Mouse (Mus musculus) hindbrain, embryonic 15.5 days (tissue): ENCODE data around the gene Kat5. TPM values are rescaled to one million over a fixed set of nuclear protein-coding genes. Genes with fewer than 3 reads are reported as not detected.
A peak's percentile ranks its signal among the peaks of the same experiment; 100 is the strongest.

Source experiments
- ATAC-seq: fragments of 200-750 bp; cut with Nextera tagmentation; 2 replicates; pipeline ENCODE4 v1.8.0; 2017; ENCODE audit warnings: low read depth, moderate number of reproducible peaks, moderate TSS enrichment; ENCODE audit not compliant: low FRiP score
- H3K27ac ChIP-seq: fragments of 300-500 bp; sonication (generic); replicated peaks from 2 replicates; pipeline ENCODE4 v1.5.1; 2015; ENCODE audit warnings: mild to moderate bottlenecking, inconsistent platforms
- H3K27me3 ChIP-seq: fragments of 300-500 bp; sonication (generic); 2 replicates; pipeline ENCODE4 v1.6.1; 2015; ENCODE audit warnings: control low read depth, inconsistent platforms
- H3K36me3 ChIP-seq: fragments of 300-500 bp; sonication (generic); 2 replicates; pipeline ENCODE4 v1.6.1; 2015; ENCODE audit warnings: control low read depth, inconsistent platforms
- H3K4me1 ChIP-seq: fragments of 300-500 bp; sonication (generic); replicated peaks from 2 replicates; pipeline ENCODE4 v1.6.1; 2015; ENCODE audit warnings: control low read depth, inconsistent platforms
- H3K4me2 ChIP-seq: fragments of 300-500 bp; sonication (generic); 2 replicates; pipeline ENCODE4 v1.6.1; 2015; ENCODE audit warnings: moderate library complexity, mild to moderate bottlenecking, inconsistent platforms
- H3K4me3 ChIP-seq: fragments of 300-500 bp; sonication (generic); 2 replicates; pipeline ENCODE4 v1.5.1; 2015; ENCODE audit warnings: mild to moderate bottlenecking, inconsistent platforms
- H3K9ac ChIP-seq: fragments of 300-500 bp; sonication (generic); 2 replicates; pipeline ENCODE4 v1.6.1; 2015; ENCODE audit warnings: inconsistent platforms
- H3K9me3 ChIP-seq: fragments of 300-500 bp; sonication (generic); 2 replicates; pipeline ENCODE4 v1.6.1; 2016; ENCODE audit warnings: control low read depth, inconsistent platforms
- WGBS: fragments of 180-500 bp; shearing (Covaris S2); methylation state at CpG from one replicate; pipeline ENCODE4 v1.1.7; 2015; 5-methylcytosine and 5-hydroxymethylcytosine counted together
- polyA plus RNA-seq: library from polyadenylated mRNA; unstranded; fragments of >200 nt; fragmentation: Nextera tagmentation; extraction: Ambion mirVana; gene quantifications from 2 replicates; pipeline ENCODE4 v1.2.1, GENCODE M21; 2015

The Kat5 gene
- polyA plus RNA-seq, 1 experiment from 2014 or later: 69.2 TPM

DNA sequence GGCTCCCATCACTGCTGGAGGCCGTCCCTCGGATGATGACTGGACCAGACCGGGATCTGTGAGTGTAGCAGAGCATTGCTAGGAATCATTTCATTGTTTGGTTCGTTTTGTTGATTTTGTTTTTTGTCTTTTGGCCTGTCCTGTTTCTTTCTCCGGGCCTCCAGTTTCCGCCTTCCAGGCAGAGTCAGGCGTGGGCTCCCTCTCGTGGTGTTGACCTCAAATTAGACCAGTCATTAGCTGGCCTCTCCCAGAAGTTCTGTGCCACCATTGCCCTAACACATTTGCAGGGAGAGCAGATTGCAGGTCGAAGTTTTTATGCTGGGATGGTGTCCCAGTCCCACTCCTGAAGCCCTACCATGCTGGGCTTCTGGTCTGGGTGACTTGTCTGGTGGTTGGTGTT, 20.9 kb downstream of the Kat5 start:
- Histone ChIP-seq H3K36me3 (no peaks in the 10 kb centered on the region), H3K27ac (no peak overlapping the region), H3K27me3 (no peaks in the 10 kb centered on the region), H3K9me3 (no peaks in the 10 kb centered on the region), H3K4me2 (no peak overlapping the region), H3K9ac (no peak overlapping the region), H3K4me1 (no peaks in the 10 kb centered on the region), H3K4me3 (no peak overlapping the region)
- ATAC-seq: no peak
- 79% methylated on average over 9 of the region's 9 CpGs for WGBS

DNA sequence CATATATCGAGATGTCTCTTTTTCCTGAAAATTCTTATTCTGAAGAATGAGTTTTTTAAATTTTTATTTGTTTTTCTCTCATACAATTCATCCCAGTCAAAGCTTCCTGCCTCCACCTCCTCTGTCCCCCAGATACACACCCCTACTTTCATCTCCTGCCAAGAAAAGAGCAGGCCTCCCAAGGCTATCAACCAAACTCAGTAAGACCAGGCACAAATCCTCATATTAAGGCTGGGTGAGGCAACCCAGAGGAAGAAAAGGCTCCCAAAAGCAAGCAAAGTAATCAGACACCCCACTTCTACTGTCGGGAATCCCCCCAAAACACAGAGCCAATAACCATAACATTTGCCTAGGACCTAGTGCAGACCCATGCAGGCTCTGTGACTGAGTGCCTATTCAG, 28.0 kb downstream of the Kat5 start:
- Histone ChIP-seq H3K27me3 (no peaks in the 10 kb centered on the region), H3K4me2 (no peak overlapping the region)
- WGBS: 81% methylated on average over 2 of the region's 2 CpGs

DNA sequence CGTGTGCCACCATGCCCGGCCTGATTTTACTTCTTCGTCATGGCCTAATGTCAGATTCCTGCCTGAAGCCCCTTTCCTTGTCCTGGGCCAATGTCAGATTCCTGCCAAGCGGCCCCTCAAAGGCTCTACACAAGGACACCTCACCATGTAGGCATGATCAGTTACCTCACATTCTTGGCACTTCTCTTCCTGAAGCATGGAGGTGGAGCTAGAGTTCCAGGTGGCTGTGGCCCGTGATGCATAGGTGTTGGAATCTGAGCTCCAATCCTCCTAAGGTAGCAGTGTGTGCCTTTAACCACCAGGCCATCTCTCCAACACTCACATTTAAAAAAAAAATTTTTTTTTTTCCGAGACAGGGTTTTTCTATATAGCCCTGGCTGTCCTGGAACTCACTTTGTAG, 29.3 kb downstream of the Kat5 start:
- no peak for ATAC-seq
- Histone ChIP-seq H3K9ac (no peak overlapping the region), H3K9me3 (no peaks in the 10 kb centered on the region), H3K4me3 (no peak overlapping the region), H3K36me3 (no peaks in the 10 kb centered on the region), H3K4me2 (no peak overlapping the region), H3K4me1 (no peaks in the 10 kb centered on the region), H3K27me3 (no peaks in the 10 kb centered on the region), H3K27ac (no peak overlapping the region)
- WGBS: 90% methylated on average over 6 of the region's 6 CpGs

More for the DNA sequence above, 28.0 kb downstream of the Kat5 start:
- Histone ChIP-seq H3K9me3 (no peaks in the 10 kb centered on the region), H3K4me3 (no peak overlapping the region), H3K36me3 (no peaks in the 10 kb centered on the region), H3K9ac (no peak overlapping the region), H3K4me1 (no peaks in the 10 kb centered on the region), H3K27ac (no peak overlapping the region)
- no peak for ATAC-seq

DNA sequence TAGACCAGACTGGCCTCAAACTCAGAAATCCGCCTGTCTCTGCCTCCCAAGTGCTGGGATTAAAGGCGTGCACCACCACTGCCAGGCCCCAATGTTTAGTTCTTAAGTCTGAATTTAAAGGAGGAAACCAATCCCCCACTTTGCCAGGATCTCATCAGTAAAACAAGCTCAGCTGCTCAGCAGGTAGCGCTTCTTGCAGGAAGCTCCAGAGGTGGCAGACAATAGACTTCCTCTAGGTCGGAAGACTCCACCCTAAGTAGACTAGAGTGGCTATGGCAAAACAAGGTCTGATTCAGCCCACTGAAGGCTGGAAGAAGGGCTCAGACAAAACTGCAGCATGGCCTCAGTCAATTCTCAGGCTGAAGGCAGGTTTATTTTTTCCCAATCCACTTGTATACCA, 30.1 kb downstream of the Kat5 start:
- H3K4me1 ChIP-seq: no peaks in the 10 kb centered on the region
- WGBS: 74% methylated on average over 4 of the region's 4 CpGs
- H3K4me2 ChIP-seq: no peak overlapping the region
- ATAC-seq: no peak
- no peaks in the 10 kb centered on the region for H3K27me3 ChIP-seq
- H3K9ac ChIP-seq: no peak overlapping the region
- no peaks in the 10 kb centered on the region for H3K9me3 ChIP-seq
- H3K36me3 ChIP-seq: no peaks in the 10 kb centered on the region
- no peak overlapping the region for H3K27ac ChIP-seq
- H3K4me3 ChIP-seq: no peak overlapping the region

DNA sequence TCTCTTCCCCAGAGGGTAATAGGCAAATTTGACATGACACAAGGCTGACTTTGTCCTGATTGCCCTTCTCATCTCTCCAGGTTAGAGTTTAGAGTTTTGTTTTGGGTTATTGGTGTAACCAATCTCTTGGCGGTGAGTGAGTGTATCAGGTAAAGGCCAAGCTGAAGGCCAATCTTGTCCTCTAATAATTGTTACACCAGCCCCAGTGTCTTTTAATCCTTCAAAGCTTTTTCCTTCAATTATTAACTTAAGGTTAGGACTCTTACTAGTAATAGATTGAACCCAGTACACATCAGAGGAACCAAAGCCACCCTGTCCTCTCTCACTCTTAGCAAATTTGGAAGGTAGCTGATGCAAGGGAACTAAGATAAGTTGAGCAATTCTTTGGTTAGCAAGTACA, 34.7 kb downstream of the Kat5 start:
- 84% methylated on average over 1 of the region's 1 CpGs for WGBS
- Histone ChIP-seq H3K4me3 (no peak overlapping the region), H3K9ac (no peak overlapping the region), H3K4me2 (no peak overlapping the region), H3K27me3 (no peaks in the 10 kb centered on the region), H3K4me1 (no peaks in the 10 kb centered on the region), H3K9me3 (no peaks in the 10 kb centered on the region), H3K27ac (no peak overlapping the region), H3K36me3 (peaks cover 7% of the 10 kb centered on the region; the same call in 1 of the 2 replicates)
- ATAC-seq: no peak

DNA sequence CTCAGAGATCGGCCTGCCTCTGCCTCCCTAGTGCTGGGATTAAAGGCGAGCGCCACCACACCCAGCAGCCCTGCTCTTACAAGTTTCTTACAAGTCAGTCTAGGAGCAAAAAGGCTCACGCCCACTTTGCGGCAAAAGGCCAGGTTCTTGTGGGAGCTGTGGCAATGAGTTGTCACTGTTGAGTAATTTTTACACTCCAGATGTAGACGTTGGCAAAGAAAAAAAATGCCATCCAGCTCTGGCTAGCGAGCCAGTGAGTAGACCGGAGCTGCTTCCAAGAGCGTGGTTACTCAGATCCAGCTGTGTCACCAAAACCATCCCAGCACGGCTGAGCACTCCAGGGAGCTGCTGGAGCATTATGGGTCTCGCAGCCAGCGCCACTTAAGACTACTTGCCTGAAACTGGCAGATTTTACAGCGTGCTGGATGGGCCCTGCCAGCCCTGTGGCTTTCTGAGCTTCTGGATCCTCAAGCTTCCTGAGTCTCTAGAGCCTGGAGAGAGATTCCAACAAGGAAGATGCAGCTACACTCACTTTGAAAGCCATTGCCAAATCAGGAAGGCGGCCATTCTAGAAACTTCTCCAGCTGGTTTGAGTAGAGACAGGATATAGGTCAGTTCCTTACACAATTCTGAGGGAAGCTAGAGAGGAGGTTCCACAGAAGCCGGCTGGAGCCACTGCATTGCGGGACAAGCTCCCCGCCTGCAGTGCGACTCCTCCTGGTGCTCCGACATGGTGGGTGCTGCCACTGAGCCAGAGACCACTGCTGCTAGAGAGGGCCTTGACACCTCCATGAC, 37.5 kb downstream of the Kat5 start:
- Histone ChIP-seq H3K9ac (no peak overlapping the region), H3K9me3 (no peaks in the 10 kb centered on the region), H3K4me3 (no peak overlapping the region), H3K4me1 (peaks cover 11% of the 10 kb centered on the region), H3K4me2 (no peak overlapping the region), H3K36me3 (peaks cover 12% of the 10 kb centered on the region; the same call in 1 of the 2 replicates), H3K27ac (no peak overlapping the region), H3K27me3 (no peaks in the 10 kb centered on the region)
- WGBS: 85% methylated on average over 19 of the region's 19 CpGs
- no peak for ATAC-seq

DNA sequence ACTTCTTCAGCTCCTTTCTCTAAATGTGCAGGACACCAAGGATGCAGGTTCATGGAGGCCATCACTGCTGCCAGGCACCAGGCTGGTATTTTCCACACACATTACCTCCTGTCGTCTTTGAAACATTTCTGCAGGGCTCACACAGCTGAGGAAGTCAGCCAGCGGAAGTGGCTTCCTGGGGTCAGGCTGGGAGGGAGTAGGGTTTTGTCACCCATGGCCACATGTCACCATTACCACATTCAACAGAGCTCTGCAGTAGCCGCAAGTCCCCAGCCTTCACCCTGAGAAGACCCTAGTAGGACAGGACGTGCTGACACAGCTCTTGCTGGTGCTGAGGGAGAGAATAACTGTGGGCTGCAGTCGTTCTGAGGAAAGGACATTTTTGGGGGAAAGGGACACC, 38.2 kb downstream of the Kat5 start:
- no peak overlapping the region for H3K4me3 ChIP-seq
- H3K9me3 ChIP-seq: no peaks in the 10 kb centered on the region
- H3K27ac ChIP-seq: no peak overlapping the region
- WGBS: 78% methylated on average over 5 of the region's 5 CpGs
- no peaks in the 10 kb centered on the region for H3K27me3 ChIP-seq
- H3K4me2 ChIP-seq: no peak overlapping the region
- peaks cover 12% of the 10 kb centered on the region; the same call in 1 of the 2 replicates for H3K36me3 ChIP-seq
- peaks cover 17% of the 10 kb centered on the region for H3K4me1 ChIP-seq
- ATAC-seq: no peak
- no peak overlapping the region for H3K9ac ChIP-seq

DNA sequence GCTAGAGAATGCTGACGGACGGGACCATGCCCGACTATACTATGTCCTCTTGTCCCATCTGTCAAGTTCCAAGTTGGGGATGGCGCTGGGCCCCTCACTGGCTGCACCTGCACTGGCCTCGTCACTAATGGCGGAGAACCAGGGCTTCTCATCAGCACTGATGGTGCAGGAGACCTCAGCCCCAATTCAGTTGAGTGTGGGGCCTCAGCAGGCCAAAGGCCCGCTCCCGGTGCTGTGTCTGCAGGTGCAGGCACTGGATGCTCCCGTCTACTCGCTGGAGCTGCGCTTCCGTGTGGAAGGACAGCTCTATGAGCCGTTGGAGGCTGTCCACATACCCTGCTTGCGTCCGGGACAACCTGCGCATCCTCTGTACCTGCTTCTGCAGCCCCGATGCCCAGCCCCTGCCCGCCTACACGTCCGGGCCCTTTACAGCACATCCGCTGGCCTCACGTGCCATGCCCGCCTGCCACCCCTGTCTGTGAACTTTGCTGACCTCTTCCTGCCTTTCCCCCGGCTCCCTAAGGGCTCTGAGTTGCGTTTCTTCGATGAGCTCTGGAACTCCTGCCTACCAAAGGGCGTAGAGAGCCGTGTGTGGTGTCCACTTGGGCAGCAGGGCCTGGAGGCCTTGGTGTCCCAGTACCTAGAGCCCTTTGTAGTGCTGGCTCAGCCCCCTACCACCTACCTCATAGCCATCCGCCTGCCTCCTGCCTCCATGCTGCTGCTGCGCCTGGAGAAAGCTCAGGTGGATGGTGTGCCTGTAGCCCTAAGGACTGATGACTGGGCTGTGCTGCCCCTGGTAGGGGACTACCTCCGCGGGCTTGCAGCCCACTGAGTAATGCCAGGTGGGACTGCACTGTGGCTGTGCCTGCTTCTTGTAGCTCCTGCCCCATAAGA, 39.4 kb downstream of the Kat5 start:
- Histone ChIP-seq H3K4me3 (no peak overlapping the region), H3K4me2 (no peak overlapping the region), H3K27me3 (peaks cover 9% of the 10 kb centered on the region), H3K9me3 (no peaks in the 10 kb centered on the region), H3K27ac (no peak overlapping the region), H3K36me3 (peaks cover 12% of the 10 kb centered on the region; the same call in 1 of the 2 replicates), H3K4me1 (peaks cover 19% of the 10 kb centered on the region), H3K9ac (no peak overlapping the region)
- no peak for ATAC-seq
- WGBS: 90% methylated on average over 32 of the region's 32 CpGs

DNA sequence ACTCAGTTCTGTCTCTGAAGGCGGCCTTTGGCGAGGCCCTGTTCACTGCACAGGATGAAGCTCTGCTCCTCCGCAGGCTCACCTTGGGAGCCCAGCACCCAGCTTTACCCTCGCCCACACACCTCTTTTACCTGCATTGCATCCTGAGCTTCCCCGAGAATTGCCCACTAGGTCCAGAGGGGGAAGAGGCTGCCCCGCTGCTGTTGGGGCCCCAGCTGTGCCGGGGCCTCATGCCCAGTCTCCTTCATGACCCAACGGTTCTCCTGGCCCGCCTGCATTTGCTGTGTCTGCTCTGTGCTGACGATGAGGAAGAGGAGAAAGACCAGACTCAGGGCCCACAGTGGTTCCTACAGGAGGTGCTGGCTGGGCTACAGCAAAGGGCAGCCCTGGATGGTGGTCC, 40.5 kb downstream of the Kat5 start:
- Histone ChIP-seq H3K4me3 (no peak overlapping the region), H3K4me1 (peaks cover 19% of the 10 kb centered on the region), H3K9ac (no peak overlapping the region)

DNA sequence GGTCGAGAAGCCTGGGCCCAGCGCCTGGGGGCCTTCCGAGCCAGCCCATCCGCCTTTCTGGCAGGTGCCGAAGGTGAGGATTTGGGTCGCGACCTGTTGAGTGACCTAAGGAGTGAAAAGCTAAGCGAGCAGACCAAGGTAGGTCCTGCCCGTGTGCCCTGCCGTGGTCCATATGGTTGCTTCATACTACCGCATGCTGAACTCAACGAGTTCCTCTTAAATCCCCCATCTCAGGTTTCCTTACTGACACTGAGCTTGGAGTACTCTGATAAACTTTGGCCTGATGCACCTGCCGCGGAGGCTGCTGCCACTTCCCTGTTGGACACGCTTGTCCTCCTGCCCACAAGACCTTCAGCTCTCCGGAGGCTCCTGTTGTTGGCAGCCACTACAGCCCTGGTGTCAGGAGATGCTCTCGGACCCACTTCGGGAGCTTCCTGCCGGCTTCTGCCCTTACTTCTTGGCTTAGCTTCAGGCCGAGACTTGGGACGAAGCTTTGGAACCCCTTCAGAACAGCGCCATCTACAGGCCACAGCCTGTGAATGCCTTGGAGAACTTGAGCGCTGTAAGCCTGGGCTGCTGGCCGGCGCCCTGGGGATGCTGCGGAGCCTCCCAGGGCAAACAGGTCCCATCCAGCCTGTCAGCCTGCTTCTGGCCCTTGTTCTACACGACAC, 41.4 kb downstream of the Kat5 start:
- WGBS: 8% methylated on average over 27 of the region's 27 CpGs
- peak overlapping the region; percentile 82 for H3K4me3 ChIP-seq
- peaks cover 19% of the 10 kb centered on the region for H3K4me1 ChIP-seq
- peak overlapping the region; percentile 79 for H3K9ac ChIP-seq
- peaks cover 23% of the 10 kb centered on the region for H3K27me3 ChIP-seq
- peaks cover 12% of the 10 kb centered on the region; the same call in 1 of the 2 replicates for H3K36me3 ChIP-seq
- H3K9me3 ChIP-seq: no peaks in the 10 kb centered on the region
- H3K4me2 ChIP-seq: peak overlapping the region; percentile 98
- ATAC-seq: peak; percentile 4; the same call in 1 of the 2 replicates
- H3K27ac ChIP-seq: peak overlapping the region; percentile 80; the same call in 1 of the 2 replicates

More for the DNA sequence above, 40.5 kb downstream of the Kat5 start:
- Histone ChIP-seq H3K9me3 (no peaks in the 10 kb centered on the region), H3K27ac (no peak overlapping the region), H3K4me2 (no peak overlapping the region), H3K36me3 (peaks cover 12% of the 10 kb centered on the region; the same call in 1 of the 2 replicates), H3K27me3 (peaks cover 14% of the 10 kb centered on the region)
- no peak for ATAC-seq
- 89% methylated on average over 10 of the region's 10 CpGs for WGBS

DNA sequence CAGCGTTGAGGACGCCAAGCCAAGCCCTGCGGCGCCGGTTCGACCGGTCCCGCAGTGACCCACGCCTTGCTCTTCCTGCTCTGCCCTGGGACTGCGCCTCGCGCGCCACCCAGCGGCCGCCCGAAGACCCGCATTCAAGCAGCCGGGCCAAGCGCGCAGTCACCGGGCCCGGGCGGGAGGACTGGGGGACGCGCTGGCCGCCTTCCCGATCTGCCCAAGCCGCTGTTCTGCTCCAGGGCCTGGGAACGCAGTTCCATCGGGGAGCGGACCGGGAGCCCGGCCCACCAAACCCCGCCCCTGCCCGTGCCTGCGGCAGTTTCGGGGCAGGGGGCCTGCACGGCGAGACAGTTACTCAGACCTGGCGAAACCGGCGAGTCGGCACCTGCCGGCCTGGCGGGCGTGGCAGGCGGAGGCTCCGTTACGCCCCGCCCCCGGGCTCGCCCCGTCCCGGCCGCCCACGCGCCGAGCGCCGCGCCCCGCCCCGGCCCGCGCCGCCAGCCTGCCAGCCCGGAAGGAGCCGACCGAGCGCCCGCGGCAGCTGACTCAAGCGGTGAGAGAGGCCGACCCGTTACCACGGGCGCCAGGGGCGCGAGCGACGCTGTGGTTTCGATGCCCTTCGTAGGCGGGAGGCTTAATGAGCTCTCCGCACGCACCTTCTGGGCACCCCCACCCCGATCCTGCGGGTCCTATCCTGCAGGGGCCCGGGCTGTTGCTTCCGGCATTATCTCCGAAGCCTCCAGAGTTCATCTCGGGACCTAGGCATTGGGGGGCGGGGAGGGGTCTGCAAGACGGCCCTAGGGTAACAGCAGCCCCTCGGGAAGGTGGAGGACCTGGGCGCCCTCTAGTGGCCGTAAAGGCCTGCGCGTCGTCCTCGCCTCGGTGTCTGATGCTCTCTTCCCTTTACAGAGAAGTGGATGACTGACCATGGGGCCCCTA, 42.2 kb downstream of the Kat5 start, which contains the start of gene Ap5b1:
Gene Ap5b1 (plus strand): TSS at position 492 of the 936 bp plus-strand sequence.
- under 1% methylated on average over 99 of the region's 102 CpGs for WGBS
- H3K9ac ChIP-seq: peak within 1 kb of the TSS; percentile 79
- H3K9me3 ChIP-seq: no peaks in the 10 kb centered on the region
- H3K36me3 ChIP-seq: peaks cover 12% of the 10 kb centered on the region; the same call in 1 of the 2 replicates
- H3K4me2 ChIP-seq: peak within 1 kb of the TSS; percentile 98
- H3K27me3 ChIP-seq: peaks cover 31% of the 10 kb centered on the region
- peaks cover 19% of the 10 kb centered on the region for H3K4me1 ChIP-seq
- peak within 1 kb of the TSS; percentile 82 for H3K4me3 ChIP-seq
- ATAC-seq: peak; percentile 90
- H3K27ac ChIP-seq: peak within 1 kb of the TSS; percentile 80
